Mouse (Mus musculus) bone marrow, adult 2 months (tissue): ENCODE results near the gene Gm10447.

Source experiments
- CTCF ChIP-seq: fragments of 200-500 bp; IDR thresholded peaks from 2 replicates; pipeline ENCODE4 v1.5.1; 2011; ENCODE audit warnings: low read length, control low read depth; ENCODE audit not compliant: control insufficient read depth, insufficient read depth
- POLR2A ChIP-seq: fragments of 200-500 bp; IDR thresholded peaks from 2 replicates; pipeline ENCODE4 v1.6.1; 2011; ENCODE audit warnings: low read depth, mild to moderate bottlenecking, control low read depth, low read length, borderline replicate concordance; ENCODE audit not compliant: control insufficient read depth

DNA sequence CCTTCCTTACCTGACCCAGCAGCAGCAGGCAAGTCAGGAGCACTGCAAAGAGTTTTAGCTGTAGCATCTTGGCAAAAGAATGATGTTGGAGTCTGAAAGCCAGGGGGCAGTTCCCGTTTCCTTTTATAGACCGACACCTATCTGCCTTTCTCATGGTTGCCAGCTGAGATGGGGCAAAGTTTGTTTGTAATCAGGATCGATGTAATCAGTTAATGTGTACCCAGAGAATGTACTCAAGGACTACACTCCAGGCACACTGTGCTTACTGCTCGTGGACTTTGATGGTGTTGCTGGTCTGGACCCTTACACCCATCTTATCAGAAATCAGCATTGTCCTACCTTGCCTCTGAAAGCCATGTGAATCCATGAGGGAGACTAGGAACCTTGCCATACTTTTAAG is 33.9 kb downstream of the Gm10447 start, which contains the start of gene Leap2:
- TF ChIP-seq POLR2A (no peak), CTCF (no peak)
